Mouse (Mus musculus): Measurements from ENCODE around the gene Vav1.

GRCm38 (mm10) chr17:57305593-57305992, 26.7 kb downstream of the Vav1 start:
- TF ChIP-seq POLR2A (IDR thresholded peaks at IDR 0.05; ENCODE audit: borderline replicate concordance, extremely low read depth, insufficient read depth, insufficient read length, poor library complexity, severe bottlenecking) (no peak), CTCF (IDR thresholded peaks at IDR 0.05; ENCODE audit: borderline replicate concordance, extremely low read depth, insufficient read depth, insufficient read length) (no peak)

All from brain, embryonic 14.5 days (tissue).